Mouse (Mus musculus): ENCODE data around the gene Per2.

- TF ChIP-seq POLR2A (IDR thresholded peaks at IDR 0.05; ENCODE audit: borderline replicate concordance, low read depth, low read length) (no peak), CTCF (IDR thresholded peaks at IDR 0.05; ENCODE audit: low read depth, low read length) (no peak)
Measured at GRCm38 (mm10) chr1:91435606-91436130, 23.5 kb downstream of the Per2 start.
